Mouse (Mus musculus) erythroblast, embryonic 14.5 days (primary cell): ENCODE data around the gene Cars2. TPM values are rescaled to one million over a fixed set of nuclear protein-coding genes. Genes with fewer than 3 reads are reported as not detected.

Source experiments
- H3K27me3 ChIP-seq: 2 replicates; pipeline ENCODE4 v1.6.1; 2012; ENCODE audit warnings: inconsistent platforms; ENCODE audit not compliant: control insufficient read depth
- H3K36me3 ChIP-seq: 2 replicates; pipeline ENCODE4 v1.6.1; 2012; ENCODE audit warnings: mild to moderate bottlenecking, inconsistent platforms; ENCODE audit not compliant: control insufficient read depth
- H3K4me1 ChIP-seq: 2 replicates; pipeline ENCODE4 v1.6.1; 2012; ENCODE audit warnings: inconsistent platforms; ENCODE audit not compliant: control insufficient read depth
- H3K4me3 ChIP-seq: replicated peaks from 2 replicates; pipeline ENCODE3; 2012; ENCODE audit warnings: moderate library complexity, mild to moderate bottlenecking, inconsistent platforms
- H3K9me3 ChIP-seq: 2 replicates; pipeline ENCODE4 v1.6.1; 2012; ENCODE audit warnings: low read length, inconsistent platforms, mixed read lengths; ENCODE audit not compliant: control insufficient read depth
- GATA1 ChIP-seq: IDR thresholded peaks from 2 replicates; pipeline ENCODE4 v1.6.1; 2012; ENCODE audit warnings: low read length, inconsistent platforms, mixed read lengths
- TAL1 ChIP-seq: IDR thresholded peaks from 3 replicates; pipeline ENCODE4 v1.6.1; 2012; ENCODE audit warnings: low read length, inconsistent platforms, mixed read lengths
- polyA plus RNA-seq: library from polyadenylated mRNA; stranded (reverse); fragments of >175 nt; gene quantifications from 2 replicates; pipeline ENCODE4 v1.2.3, GENCODE M21; 2012

The Cars2 gene
- polyA plus RNA-seq, 1 experiment = 2.3 TPM

DNA sequence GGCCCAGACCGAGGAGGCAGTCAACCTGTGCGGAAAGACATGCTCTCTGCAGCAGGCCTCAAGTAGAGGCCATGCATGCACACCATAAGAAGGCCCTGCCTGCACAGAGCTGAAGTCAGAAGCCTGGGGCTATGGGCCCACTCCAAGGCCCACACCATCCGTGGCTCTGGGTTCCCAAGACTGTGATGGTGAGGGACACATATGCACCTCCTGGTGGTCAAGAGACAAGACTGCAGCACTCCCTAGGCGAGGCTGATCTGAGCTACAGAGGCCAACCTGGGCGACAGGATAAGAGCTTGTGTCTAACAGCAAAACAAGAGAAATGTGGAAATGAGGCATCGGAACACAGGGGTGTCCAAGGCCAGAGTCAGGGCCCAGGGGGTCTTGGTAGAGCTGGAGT is 3.5 kb downstream of the Cars2 start:
- Histone ChIP-seq H3K4me3 (no peak overlapping the region), H3K4me1 (peaks cover 31% of the 10 kb centered on the region), H3K9me3 (no peaks in the 10 kb centered on the region), H3K36me3 (peaks cover 38% of the 10 kb centered on the region), H3K27me3 (no peaks in the 10 kb centered on the region)
- TF ChIP-seq GATA1 (no peak), TAL1 (no peak)

DNA sequence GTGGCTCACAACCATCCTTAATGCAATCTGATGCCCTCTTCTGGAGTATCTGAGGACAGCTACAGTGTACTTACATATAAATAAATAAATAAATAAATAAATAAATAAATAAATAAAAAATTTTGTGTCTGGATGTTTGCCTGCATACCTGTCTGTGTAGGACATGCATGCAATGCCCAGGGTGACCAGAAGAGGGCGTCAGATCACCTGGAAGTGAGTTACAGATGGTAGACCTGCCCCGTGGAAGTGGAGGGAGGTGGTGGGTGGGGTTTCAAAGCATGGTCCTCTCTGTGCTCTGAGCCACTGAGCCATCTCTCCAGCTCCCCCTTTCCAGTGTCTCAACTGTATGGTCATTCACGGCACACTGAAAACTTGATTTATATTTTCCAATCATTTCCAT is 6.2 kb downstream of the Cars2 start:
- H3K4me1 ChIP-seq = peaks cover 10% of the 10 kb centered on the region
- peaks cover 64% of the 10 kb centered on the region for H3K36me3 ChIP-seq
- no peaks in the 10 kb centered on the region for H3K27me3 ChIP-seq
- H3K9me3 ChIP-seq = no peaks in the 10 kb centered on the region; the same call in 1 of the 2 replicates
- no peak overlapping the region for H3K4me3 ChIP-seq
- TF ChIP-seq GATA1 (no peak), TAL1 (no peak)

DNA sequence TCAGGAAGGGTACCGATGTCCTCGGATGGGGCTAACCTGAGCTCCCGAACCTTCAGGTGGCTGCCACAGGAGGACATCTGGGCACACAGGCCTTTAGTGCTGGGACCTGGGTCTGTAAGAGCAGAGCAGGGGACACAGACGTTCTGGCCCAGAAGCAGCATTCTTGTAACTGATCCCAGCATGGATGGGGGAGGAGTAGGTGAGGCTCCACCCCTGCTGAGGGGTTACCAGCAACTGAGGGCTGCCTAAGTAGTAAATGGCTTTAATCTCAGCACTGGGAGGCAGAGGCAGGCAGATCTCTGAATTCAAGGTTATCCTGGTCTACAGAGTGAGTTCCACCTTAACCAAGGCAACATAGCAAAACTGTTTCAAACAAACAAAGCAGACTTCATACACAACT is 7.7 kb downstream of the Cars2 start:
- Histone ChIP-seq H3K9me3 (no peaks in the 10 kb centered on the region; the same call in 1 of the 2 replicates), H3K27me3 (no peaks in the 10 kb centered on the region), H3K4me1 (peaks cover 6% of the 10 kb centered on the region), H3K36me3 (peaks cover 78% of the 10 kb centered on the region), H3K4me3 (no peak overlapping the region)
- TF ChIP-seq GATA1 = no peak
- no peak for TF ChIP-seq TAL1

DNA sequence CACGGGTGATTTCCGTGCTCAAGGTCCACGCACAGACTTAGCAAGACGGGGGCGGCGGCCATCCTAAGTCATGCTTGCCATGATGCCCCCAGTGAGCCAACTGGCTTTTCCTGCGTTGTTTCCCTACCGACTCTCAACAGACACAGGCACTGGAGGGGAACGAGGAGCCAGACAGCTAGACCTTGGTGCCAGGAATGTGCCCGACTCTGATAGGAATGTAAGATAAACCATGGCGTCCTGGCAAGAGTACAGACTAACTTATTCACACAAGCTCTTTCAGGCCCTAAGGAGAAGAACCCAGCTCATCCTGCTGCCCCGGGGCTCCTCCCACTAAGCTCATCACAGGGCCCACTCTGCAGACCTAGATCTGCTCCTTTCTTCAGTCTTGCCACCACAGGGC is 8.6 kb downstream of the Cars2 start:
- TF ChIP-seq GATA1 = no peak
- TF ChIP-seq TAL1 = no peak
- Histone ChIP-seq H3K36me3 (peaks cover 77% of the 10 kb centered on the region), H3K27me3 (no peaks in the 10 kb centered on the region), H3K4me1 (peaks cover 2% of the 10 kb centered on the region), H3K4me3 (no peak overlapping the region), H3K9me3 (no peaks in the 10 kb centered on the region; the same call in 1 of the 2 replicates)

DNA sequence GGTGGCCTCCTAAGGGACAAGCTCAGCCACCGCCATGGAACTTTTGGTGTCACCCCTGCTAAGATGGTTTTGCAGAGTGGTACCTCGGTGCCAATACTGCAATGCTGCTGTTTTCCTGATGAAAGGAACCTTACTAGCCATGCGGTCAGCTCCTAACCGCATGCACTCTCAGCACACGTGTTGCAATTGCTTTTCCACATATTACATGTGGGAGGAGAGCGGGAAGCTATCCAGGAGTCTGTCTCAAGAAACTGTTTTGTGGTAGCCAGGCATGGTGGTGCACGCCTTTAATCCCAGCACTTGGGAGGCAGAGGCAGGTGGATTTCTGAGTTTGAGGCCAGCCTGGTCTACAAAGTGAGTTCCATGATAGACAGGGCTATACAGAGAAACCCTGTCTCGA is 10.4 kb downstream of the Cars2 start:
- Histone ChIP-seq H3K9me3 (no peaks in the 10 kb centered on the region; the same call in 1 of the 2 replicates), H3K4me1 (no peaks in the 10 kb centered on the region), H3K27me3 (no peaks in the 10 kb centered on the region), H3K4me3 (no peak overlapping the region), H3K36me3 (peaks cover 73% of the 10 kb centered on the region)
- TF ChIP-seq GATA1 (no peak), TAL1 (no peak)

DNA sequence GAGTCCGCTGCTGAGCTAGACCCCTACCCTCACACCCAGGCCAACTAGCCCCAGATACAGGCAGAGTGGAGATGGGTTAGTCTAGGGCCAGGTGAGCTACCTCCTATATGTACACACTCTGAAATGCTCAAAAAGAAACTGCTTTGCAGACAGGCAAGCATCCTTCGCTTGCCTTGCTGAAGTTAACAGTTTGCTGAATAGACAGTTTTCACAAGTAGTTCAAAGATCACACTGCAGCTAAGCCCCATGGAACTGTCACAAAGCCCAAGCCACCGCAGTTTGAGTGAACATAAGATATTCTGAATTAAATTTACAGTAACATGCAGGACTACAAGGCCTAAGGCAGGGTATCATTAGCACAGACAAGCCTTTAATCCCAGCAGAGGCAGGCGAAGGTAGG is 11.5 kb downstream of the Cars2 start:
- Histone ChIP-seq H3K36me3 (peaks cover 76% of the 10 kb centered on the region), H3K9me3 (no peaks in the 10 kb centered on the region; the same call in 1 of the 2 replicates), H3K27me3 (no peaks in the 10 kb centered on the region), H3K4me1 (no peaks in the 10 kb centered on the region), H3K4me3 (no peak overlapping the region)
- TF ChIP-seq GATA1 (no peak), TAL1 (no peak)

DNA sequence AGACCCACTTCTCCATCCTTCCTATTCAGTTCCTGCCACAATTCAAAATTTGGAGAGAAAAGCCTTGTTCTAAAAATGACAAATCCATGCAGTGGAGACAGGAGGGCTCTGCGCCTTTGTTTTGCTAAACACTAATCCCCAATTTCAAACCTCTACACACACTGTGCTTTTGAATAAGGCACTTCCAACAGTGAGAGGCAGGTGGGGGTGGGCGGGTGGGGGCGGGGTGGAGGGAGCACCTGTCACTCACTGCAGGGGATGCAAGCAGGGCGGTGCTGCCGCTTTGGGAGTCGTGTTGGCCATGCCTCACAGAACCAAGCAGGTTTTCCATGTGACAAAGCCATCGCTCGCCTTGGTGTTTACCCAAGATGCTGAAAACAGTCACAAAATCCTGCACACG is 16.1 kb downstream of the Cars2 start:
- H3K27me3 ChIP-seq = no peaks in the 10 kb centered on the region
- no peak for TF ChIP-seq GATA1
- TF ChIP-seq TAL1 = no peak
- peaks cover 77% of the 10 kb centered on the region for H3K36me3 ChIP-seq
- H3K9me3 ChIP-seq = peaks cover 13% of the 10 kb centered on the region
- H3K4me3 ChIP-seq = no peak overlapping the region
- no peaks in the 10 kb centered on the region for H3K4me1 ChIP-seq

DNA sequence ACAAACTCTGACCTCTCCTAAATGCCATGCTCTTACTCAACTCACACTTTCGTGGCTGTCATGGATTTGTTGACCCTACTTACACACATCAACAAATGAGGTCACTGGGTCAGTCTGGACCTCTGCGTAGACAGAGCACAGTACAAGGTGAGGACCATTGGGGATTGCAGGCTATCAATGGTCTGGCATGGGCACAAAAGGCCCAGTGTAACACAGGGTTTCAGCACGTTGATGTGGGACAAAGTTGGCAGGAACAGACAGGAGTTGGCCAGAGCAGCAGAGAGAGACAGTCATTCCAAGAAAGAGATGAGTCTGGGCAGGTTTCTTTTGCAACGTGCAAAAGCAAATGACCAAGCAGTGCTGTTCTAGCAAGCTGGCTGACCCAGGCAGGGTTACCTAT is 19.7 kb downstream of the Cars2 start:
- peaks cover 13% of the 10 kb centered on the region for H3K9me3 ChIP-seq
- H3K36me3 ChIP-seq = peaks cover 73% of the 10 kb centered on the region
- TF ChIP-seq TAL1 = no peak
- TF ChIP-seq GATA1 = no peak

DNA sequence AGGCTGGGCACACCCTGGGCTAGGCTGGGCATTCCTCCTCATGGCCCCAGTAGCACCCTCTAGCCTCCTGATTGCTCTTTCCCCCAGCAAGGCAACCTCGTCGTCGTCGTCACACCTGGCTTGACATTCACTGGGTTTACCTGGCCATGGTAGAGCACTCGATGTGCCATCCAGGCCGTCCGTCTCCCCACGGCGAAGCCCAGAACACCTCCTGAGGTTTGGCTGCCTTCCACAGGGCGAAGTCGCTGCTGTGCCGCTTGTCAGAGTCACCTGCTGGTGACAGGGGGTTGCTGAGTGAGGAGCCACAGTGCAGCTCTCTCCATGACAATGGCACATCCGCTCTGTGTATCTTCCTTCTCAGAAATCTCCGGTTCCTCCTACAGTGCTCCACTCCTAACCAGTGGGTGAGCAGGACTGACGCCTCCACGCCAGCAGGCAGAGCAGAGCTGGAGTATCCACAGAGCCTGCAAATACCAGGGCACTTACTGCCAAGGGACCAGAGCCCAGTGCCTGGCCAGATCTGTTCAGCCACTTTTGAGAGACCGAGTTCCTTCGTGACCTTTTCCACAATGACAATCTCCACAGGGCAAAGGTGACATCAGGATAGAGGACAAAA is 20.3 kb downstream of the Cars2 start:
- peaks cover 72% of the 10 kb centered on the region for H3K36me3 ChIP-seq
- H3K4me3 ChIP-seq = no peak overlapping the region
- H3K4me1 ChIP-seq = no peaks in the 10 kb centered on the region
- TF ChIP-seq GATA1 = no peak
- no peak for TF ChIP-seq TAL1
- H3K9me3 ChIP-seq = peaks cover 13% of the 10 kb centered on the region
- H3K27me3 ChIP-seq = no peaks in the 10 kb centered on the region

More for the DNA sequence above, 19.7 kb downstream of the Cars2 start:
- no peak overlapping the region for H3K4me3 ChIP-seq
- no peaks in the 10 kb centered on the region for H3K4me1 ChIP-seq
- H3K27me3 ChIP-seq = no peaks in the 10 kb centered on the region

DNA sequence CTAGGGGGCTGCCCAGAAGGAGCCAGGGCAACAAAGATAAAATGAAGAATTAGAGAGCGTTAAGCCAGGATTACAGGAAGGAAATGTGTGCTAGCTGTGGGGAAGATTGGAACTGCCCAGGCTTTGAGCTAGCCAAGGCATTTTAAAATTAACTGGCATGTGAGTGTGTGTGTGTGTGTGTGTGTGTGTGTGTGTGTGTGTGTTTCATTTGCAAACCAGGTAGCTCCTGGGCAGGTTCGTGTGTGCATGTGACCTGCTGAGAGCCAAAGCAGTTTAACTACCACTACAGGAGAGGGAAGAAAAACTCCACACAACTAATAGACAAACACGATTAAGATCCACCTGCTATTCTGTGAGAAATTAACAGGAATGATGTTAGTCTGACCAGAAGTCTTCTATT is 27.3 kb downstream of the Cars2 start:
- Histone ChIP-seq H3K4me3 (no peak overlapping the region), H3K9me3 (no peaks in the 10 kb centered on the region), H3K4me1 (no peaks in the 10 kb centered on the region), H3K27me3 (no peaks in the 10 kb centered on the region), H3K36me3 (peaks cover 60% of the 10 kb centered on the region)
- TF ChIP-seq TAL1 (no peak), GATA1 (no peak)
